Mouse (Mus musculus) CH12.LX (cell line): ENCODE measurements around the gene Sdcbp2. TPM values are rescaled to one million over a fixed set of nuclear protein-coding genes. Genes with fewer than 3 reads are reported as not detected.

Source experiments
- DNase-seq: peaks from one replicate; pipeline ENCODE4 v3.0.0-alpha.2; 2013; ENCODE audit errors: extremely low read depth
- H3K27ac ChIP-seq: 2 replicates; pipeline ENCODE4 v1.5.1; 2012; ENCODE audit warnings: low read depth, mild to moderate bottlenecking, control low read depth, moderate library complexity; ENCODE audit not compliant: insufficient read depth
- H3K27me3 ChIP-seq: replicated peaks from 2 replicates; pipeline ENCODE3; 2012; ENCODE audit warnings: inconsistent platforms
- H3K36me3 ChIP-seq, 2 experiments: replicated peaks in 1 of 2; 2 replicates each; pipeline versions ENCODE3 to v1.6.1; 2012; ENCODE audit warnings: inconsistent platforms in 1 of 2, low read length in 1 of 2, mild to moderate bottlenecking in 1 of 2, mixed read lengths in 1 of 2, moderate library complexity in 1 of 2; ENCODE audit not compliant: control insufficient read depth in 1 of 2, insufficient read depth in 1 of 2
- H3K4me1 ChIP-seq, 2 experiments: 2 replicates each; pipeline ENCODE4 v1.6.1; 2012; ENCODE audit warnings: inconsistent platforms in 1 of 2, moderate library complexity in 1 of 2; ENCODE audit not compliant: insufficient read depth in 2 of 2, control insufficient read depth in 1 of 2
- H3K4me2 ChIP-seq: 2 replicates; pipeline ENCODE4 v1.6.1; 2012; ENCODE audit warnings: low read depth, mild to moderate bottlenecking, control low read depth; ENCODE audit not compliant: poor library complexity, insufficient read depth, severe bottlenecking
- H3K4me3 ChIP-seq, 3 experiments: fragments of 150-350 bp in 1 of 3; sonication (generic) in 1 of 3; replicated peaks in 1 of 3; 2 replicates each; pipeline versions ENCODE3 to v1.5.1; 2011 to 2012; ENCODE audit warnings: low read depth in 2 of 3, low read length in 2 of 3, mild to moderate bottlenecking in 2 of 3, moderate library complexity in 2 of 3, control low read depth in 1 of 3, improper control_type of control experiment in 1 of 3, inconsistent platforms in 1 of 3, mixed read lengths in 1 of 3; ENCODE audit not compliant: poor library complexity in 1 of 3
- H3K79me2 ChIP-seq: replicated peaks from 2 replicates; pipeline ENCODE4 v1.6.1; 2012; ENCODE audit warnings: mild to moderate bottlenecking, moderate library complexity; ENCODE audit not compliant: control insufficient read depth, poor library complexity, insufficient read depth, severe bottlenecking; ENCODE audit errors: extremely low read depth
- H3K9ac ChIP-seq: 2 replicates; pipeline ENCODE4 v1.6.1; 2012; ENCODE audit warnings: low read depth, mild to moderate bottlenecking, control low read depth, moderate library complexity; ENCODE audit not compliant: insufficient read depth
- H3K9me3 ChIP-seq: replicated peaks from 2 replicates; pipeline ENCODE3; 2012; ENCODE audit warnings: low read length, inconsistent platforms, mixed read lengths
- CTCF ChIP-seq, 2 experiments: IDR thresholded peaks in 1 of 2; conservative IDR thresholded peaks in 1 of 2; 2 replicates each; pipeline ENCODE4 v1.5.1; 2011 to 2012; ENCODE audit warnings: low read depth in 2 of 2, low read length in 2 of 2, improper control_type of control experiment in 1 of 2, inconsistent platforms in 1 of 2, mild to moderate bottlenecking in 1 of 2, moderate library complexity in 1 of 2
- E2F4 ChIP-seq: IDR thresholded peaks from 2 replicates; pipeline ENCODE4 v1.6.1; 2011; ENCODE audit warnings: low read depth, low read length, improper control_type of control experiment; ENCODE audit not compliant: insufficient replicate concordance
- ELF1 ChIP-seq: IDR thresholded peaks from 2 replicates; pipeline ENCODE4 v1.6.1; 2014; ENCODE audit warnings: low read depth, mild to moderate bottlenecking, inconsistent platforms, low read length, improper control_type of control experiment
- EP300 ChIP-seq: IDR thresholded peaks from 2 replicates; pipeline ENCODE4 v1.6.1; 2011; ENCODE audit warnings: low read length, improper control_type of control experiment
- ETS1 ChIP-seq: conservative IDR thresholded peaks from 2 replicates; pipeline ENCODE4 v1.6.1; 2012; ENCODE audit warnings: low read depth, mild to moderate bottlenecking, inconsistent platforms, low read length, improper control_type of control experiment, moderate library complexity
- HCFC1 ChIP-seq: IDR thresholded peaks from 2 replicates; pipeline ENCODE4 v1.6.1; 2012; ENCODE audit warnings: low read depth, mild to moderate bottlenecking, inconsistent platforms, low read length, improper control_type of control experiment
- JUND ChIP-seq: conservative IDR thresholded peaks from 2 replicates; pipeline ENCODE4 v1.6.1; 2011; ENCODE audit warnings: low read depth, low read length, improper control_type of control experiment
- MAFK ChIP-seq: IDR thresholded peaks from 2 replicates; pipeline ENCODE4 v1.6.1; 2011; ENCODE audit warnings: low read length, improper control_type of control experiment; ENCODE audit not compliant: insufficient replicate concordance
- MAZ ChIP-seq: IDR thresholded peaks from 2 replicates; pipeline ENCODE4 v1.6.1; 2012; ENCODE audit warnings: low read depth, mild to moderate bottlenecking, inconsistent platforms, low read length, improper control_type of control experiment, moderate library complexity
- MXI1 ChIP-seq: IDR thresholded peaks from 2 replicates; pipeline ENCODE4 v1.6.1; 2011; ENCODE audit warnings: mild to moderate bottlenecking, low read depth, low read length, improper control_type of control experiment
- MYC ChIP-seq: IDR thresholded peaks from 2 replicates; pipeline ENCODE4 v1.6.1; 2011; ENCODE audit warnings: low read depth, mild to moderate bottlenecking, improper control_type of control experiment, low read length
- NELFE ChIP-seq: IDR thresholded peaks from 2 replicates; pipeline ENCODE4 v1.6.1; 2011; ENCODE audit warnings: low read depth, low read length, improper control_type of control experiment
- NRF1 ChIP-seq: IDR thresholded peaks from 2 replicates; pipeline ENCODE4 v1.6.1; 2014; ENCODE audit warnings: low read depth, mild to moderate bottlenecking, inconsistent platforms, low read length, improper control_type of control experiment, moderate library complexity
- PAX5 ChIP-seq: IDR thresholded peaks from 2 replicates; pipeline ENCODE4 v1.6.1; 2012; ENCODE audit warnings: low read length, inconsistent platforms, mixed read lengths
- POLR2AphosphoS2 ChIP-seq: IDR thresholded peaks from 2 replicates; pipeline ENCODE4 v1.6.1; 2011; ENCODE audit warnings: low read depth, low read length, improper control_type of control experiment
- RCOR1 ChIP-seq: conservative IDR thresholded peaks from 2 replicates; pipeline ENCODE4 v1.6.1; 2012; ENCODE audit warnings: low read depth, mild to moderate bottlenecking, inconsistent platforms, low read length, improper control_type of control experiment
- SMC3 ChIP-seq: IDR thresholded peaks from 2 replicates; pipeline ENCODE4 v1.6.1; 2011; ENCODE audit warnings: low read depth, low read length, improper control_type of control experiment
- TBP ChIP-seq: conservative IDR thresholded peaks from 2 replicates; pipeline ENCODE4 v1.6.1; 2011; ENCODE audit warnings: low read depth, low read length, improper control_type of control experiment
- TCF12 ChIP-seq: IDR thresholded peaks from 2 replicates; pipeline ENCODE4 v1.6.1; 2014; ENCODE audit warnings: low read depth, mild to moderate bottlenecking, inconsistent platforms, low read length, improper control_type of control experiment
- UBTF ChIP-seq: IDR thresholded peaks from 2 replicates; pipeline ENCODE4 v1.6.1; 2012; ENCODE audit warnings: low read depth, mild to moderate bottlenecking, inconsistent platforms, low read length, improper control_type of control experiment, moderate library complexity
- USF2 ChIP-seq: conservative IDR thresholded peaks from 2 replicates; pipeline ENCODE4 v1.6.1; 2011; ENCODE audit warnings: low read depth, low read length, improper control_type of control experiment
- ZC3H11A ChIP-seq: IDR thresholded peaks from 2 replicates; pipeline ENCODE4 v1.6.1; 2012; ENCODE audit warnings: low read depth, mild to moderate bottlenecking, inconsistent platforms, low read length, improper control_type of control experiment
- dilution Hi-C: fragments of 300-500 bp; cut with MboI; formaldehyde crosslinking; loops from 2 replicates; pipeline ENCODE4 v1.14.3; 2020; ENCODE audit warnings: low sequenced_read_pairs; ENCODE audit not compliant: extremely low pct_unique_long_range_greater_than_20kb, extremely low pct_ligation_motif_present
- in situ Hi-C: fragments of 300-500 bp; cut with MboI; formaldehyde crosslinking; loops from 3 replicates; pipeline ENCODE4 v1.14.3; 2019; ENCODE audit warnings: low sequenced_read_pairs, low pct_ligation_motif_present, low pct_unique_long_range_greater_than_20kb, mixed read lengths
- polyA plus RNA-seq: library from polyadenylated mRNA; unstranded; fragments of >175 nt; gene quantifications from 2 replicates; pipeline ENCODE4 v1.2.1, GENCODE M21; 2012; ENCODE audit warnings: low read depth; ENCODE audit not compliant: insufficient read length
- total RNA-seq, 2 experiments: library from RNA; depleted of rRNA; stranded (reverse); fragments of 300-350 nt in 1 of 2; fragments of >200 nt in 1 of 2; gene quantifications; 2 replicates each; pipeline ENCODE4 v1.2.3; 2012 to 2014

Sdcbp2 gene
- total and polyA plus RNA-seq, 3 experiments, result 1.1 to 2.3 (median 1.4) TPM

DNA sequence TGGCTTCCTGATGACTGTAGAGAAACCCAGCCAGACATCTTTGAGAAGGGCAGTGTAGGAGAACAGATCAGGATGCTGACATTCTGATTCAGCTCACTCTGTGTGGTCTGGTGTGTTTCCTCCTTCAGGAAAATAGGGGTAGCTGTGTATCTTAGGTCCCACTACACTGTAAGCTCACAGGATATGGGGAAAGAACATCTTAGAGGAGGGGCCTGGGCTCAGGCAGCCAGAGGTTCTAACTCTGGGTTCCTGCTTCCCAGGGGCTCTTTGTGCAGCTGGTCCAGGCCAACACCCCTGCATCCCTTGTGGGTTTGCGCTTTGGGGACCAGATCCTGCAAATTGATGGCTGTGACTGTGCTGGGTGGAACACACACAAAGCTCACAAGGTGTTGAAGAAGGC, 14.4 kb downstream of the Sdcbp2 start:
- H3K27me3 ChIP-seq, result no peaks in the 10 kb centered on the region
- H3K36me3 ChIP-seq, result peaks cover 0 to 4% of the 10 kb centered on the region in 2 experiments
- peaks cover under 1% of the 10 kb centered on the region for H3K9me3 ChIP-seq
- no peak overlapping the region for H3K4me2 ChIP-seq
- no peak for TF ChIP-seq EP300
- no peak for TF ChIP-seq USF2
- TF ChIP-seq MAZ, result no peak
- H3K4me1 ChIP-seq, result peaks cover 0 to 4% of the 10 kb centered on the region in 2 experiments; a peak in 3 of 4 replicates
- dilution Hi-C loops (no loop called here), in situ Hi-C loops (loop anchor here (25.0 kb wide), 1 partner anchor 275 kb away; no protein-coding TSS in a partner anchor)
- no peak overlapping the region for H3K4me3 ChIP-seq
- no peaks in the 10 kb centered on the region for H3K79me2 ChIP-seq
- H3K27ac ChIP-seq, result no peak overlapping the region
- H3K9ac ChIP-seq, result no peak overlapping the region
- DNase-seq, result no peak

DNA sequence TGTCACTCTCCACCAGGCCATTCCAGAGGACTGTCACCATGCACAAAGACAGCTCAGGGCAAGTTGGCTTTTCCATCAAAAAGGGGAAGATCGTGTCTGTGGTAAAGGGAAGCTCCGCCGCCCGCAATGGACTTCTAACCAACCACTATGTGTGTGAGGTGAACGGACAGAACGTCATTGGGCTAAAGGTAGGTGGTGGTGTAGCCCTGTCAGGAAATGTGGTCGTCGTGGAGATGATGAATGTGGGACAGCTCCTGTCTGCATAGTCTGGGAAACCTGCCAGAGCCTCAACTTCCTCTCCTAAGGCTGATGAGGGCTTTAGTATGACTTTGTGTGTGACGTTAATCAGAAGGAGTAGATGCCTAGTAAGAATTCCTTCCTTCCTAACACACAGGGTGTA, 14.9 kb downstream of the Sdcbp2 start:
- Histone ChIP-seq H3K4me1 (no peaks in the 10 kb centered on the region), H3K9me3 (no peaks in the 10 kb centered on the region), H3K27ac (no peak overlapping the region), H3K27me3 (no peaks in the 10 kb centered on the region), H3K9ac (no peak overlapping the region), H3K4me2 (no peak overlapping the region), H3K4me3 (no peak overlapping the region), H3K36me3 (peaks cover 0 to 4% of the 10 kb centered on the region in 2 experiments), H3K79me2 (no peaks in the 10 kb centered on the region)
- dilution Hi-C loops, result no loop called here
- DNase-seq, result no peak
- in situ Hi-C loops, result loop anchor here (25.0 kb wide), 1 partner anchor 275 kb away; no protein-coding TSS in a partner anchor
- TF ChIP-seq E2F4, result no peak
- TF ChIP-seq MAFK, result no peak
- no peak for TF ChIP-seq ELF1
- no peak for TF ChIP-seq NRF1

GRCm38 (mm10) chr2:151598068-151598467, 25.6 kb downstream of the Sdcbp2 start:
- DNase-seq, result no peak
- Histone ChIP-seq H3K4me1 (no peaks in the 10 kb centered on the region), H3K27me3 (peaks cover 95% of the 10 kb centered on the region), H3K79me2 (no peaks in the 10 kb centered on the region), H3K9me3 (no peaks in the 10 kb centered on the region), H3K27ac (no peak overlapping the region), H3K9ac (no peak overlapping the region), H3K4me2 (no peak overlapping the region), H3K4me3 (no peak overlapping the region), H3K36me3 (no peaks in the 10 kb centered on the region)
- dilution Hi-C loops, result no loop called here
- in situ Hi-C loops, result loop anchor here (25.0 kb wide), 1 partner anchor 264 kb away; no protein-coding TSS in a partner anchor
- TF ChIP-seq CTCF (conservative IDR thresholded peaks at IDR 0.05 in 1 of 2, IDR thresholded peaks at IDR 0.05 in 1 of 2; ENCODE audit: low read depth in 2 of 2, low read length in 2 of 2), result no peak
- TF ChIP-seq TCF12, result no peak
- no peak for TF ChIP-seq POLR2AphosphoS2
- TF ChIP-seq USF2, result no peak
- TF ChIP-seq SMC3, result no peak
- no peak for TF ChIP-seq PAX5
- no peak for TF ChIP-seq NELFE
- TF ChIP-seq HCFC1, result no peak
- TF ChIP-seq NRF1, result no peak
- no peak for TF ChIP-seq ETS1
- TF ChIP-seq ZC3H11A, result no peak
- no peak for TF ChIP-seq UBTF
- no peak for TF ChIP-seq RCOR1
- TF ChIP-seq MYC, result no peak
- TF ChIP-seq JUND, result no peak
- no peak for TF ChIP-seq TBP
- TF ChIP-seq EP300, result no peak
- TF ChIP-seq MXI1, result no peak
